Mouse (Mus musculus) cerebral cortex, adult 2 months (tissue): Measurements from ENCODE around the gene Peli2.

Experiments
- WGBS: fragments of 180-500 bp; shearing (Covaris S2); methylation state at CpG from one replicate; pipeline ENCODE4 v1.1.7; 2018; 5-methylcytosine and 5-hydroxymethylcytosine counted together

Gene Peli2

DNA sequence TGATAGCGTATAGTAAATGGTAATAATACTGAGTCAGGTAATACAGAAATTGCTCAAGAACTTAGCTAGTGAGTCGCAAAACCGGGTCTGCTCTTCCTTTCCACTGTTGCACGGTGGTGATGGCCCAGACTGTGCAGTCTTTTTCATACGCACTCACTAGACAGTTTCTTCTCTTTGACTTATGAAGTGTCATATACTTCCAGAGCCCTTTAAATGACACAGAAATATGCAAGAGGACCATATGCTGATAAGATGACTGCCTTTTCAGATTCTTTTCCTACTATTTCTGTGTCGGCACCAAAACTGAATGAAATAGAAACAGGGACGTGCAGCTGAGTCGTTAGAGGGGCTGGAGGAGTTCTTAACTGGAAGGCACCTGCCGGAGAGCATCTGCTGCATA lies 102.1 kb downstream of the Peli2 start:
- WGBS: 63% methylated on average over 9 of the region's 9 CpGs

DNA sequence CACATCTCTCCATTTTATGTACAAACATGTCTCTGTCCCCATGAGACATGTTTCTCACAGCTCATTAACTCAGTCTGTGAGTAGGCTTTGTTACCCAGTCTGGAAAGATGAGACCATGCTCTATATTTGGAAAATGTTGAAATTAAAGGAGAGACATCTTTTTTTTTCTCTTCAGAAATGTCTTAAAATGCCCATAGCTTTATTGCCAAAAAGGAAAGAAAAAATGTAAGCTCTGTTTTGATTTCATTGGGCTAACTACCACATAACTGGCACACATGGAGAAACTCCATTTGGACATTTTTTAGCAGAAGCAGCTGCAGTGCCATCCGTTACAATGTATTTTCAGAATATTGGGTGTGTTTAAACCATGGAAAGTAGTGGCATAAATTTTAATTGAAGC lies 103.6 kb downstream of the Peli2 start:
- WGBS: 52% methylated on average over 1 of the region's 1 CpGs

DNA sequence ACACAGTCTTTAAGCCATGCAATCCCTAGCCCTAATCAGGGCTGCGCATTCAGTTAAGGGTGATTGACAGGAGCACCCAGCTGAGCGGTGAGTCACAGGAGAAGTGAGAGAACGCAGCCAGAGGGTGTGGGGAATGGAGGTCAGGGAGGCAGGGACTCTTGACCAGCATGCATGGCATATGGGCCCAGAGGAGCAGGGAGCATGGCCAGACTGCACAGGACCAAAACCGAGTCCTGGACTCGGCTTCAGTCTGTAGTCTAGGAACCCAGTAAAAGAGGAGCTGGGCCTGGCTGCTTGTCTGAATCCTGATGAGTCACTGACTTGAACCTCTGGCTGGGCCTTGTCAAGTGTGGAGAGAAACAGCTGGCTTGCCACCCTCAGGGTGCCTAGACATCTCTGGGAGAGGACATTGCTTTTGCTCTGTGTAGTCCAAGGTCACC lies 104.3 kb downstream of the Peli2 start:
- 52% methylated on average over 5 of the region's 5 CpGs for WGBS

DNA sequence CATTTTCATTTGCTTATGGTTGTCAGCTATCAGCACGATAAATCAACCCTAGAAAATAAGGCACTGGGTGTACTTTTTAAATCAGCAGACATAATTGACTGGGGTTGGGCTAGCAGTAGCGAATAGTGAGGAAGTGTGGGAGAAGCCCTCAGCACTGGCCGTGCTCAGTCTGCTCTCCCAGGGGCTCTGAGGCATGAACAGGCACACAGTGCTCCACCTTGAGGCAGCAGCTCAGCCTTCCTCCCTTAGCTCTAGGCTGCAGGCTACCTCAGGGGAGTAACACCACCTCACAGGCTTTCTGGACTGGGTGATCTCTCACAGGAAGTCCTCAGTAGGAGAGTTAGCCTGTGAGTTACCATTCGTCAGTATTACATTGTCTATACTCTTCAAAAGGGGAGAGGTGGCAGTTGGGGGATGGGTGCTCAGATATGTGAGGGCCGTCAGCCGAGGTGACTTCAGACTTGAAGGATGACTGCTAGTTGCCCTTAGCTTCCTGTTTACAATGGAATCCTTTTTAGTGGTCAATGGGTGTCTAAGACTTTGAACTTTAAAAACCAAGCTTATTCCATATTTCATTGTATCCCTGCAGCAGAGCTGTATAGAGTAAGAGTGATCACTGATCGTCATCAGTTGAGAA lies 105.3 kb downstream of the Peli2 start:
- 76% methylated on average over 7 of the region's 7 CpGs for WGBS

DNA sequence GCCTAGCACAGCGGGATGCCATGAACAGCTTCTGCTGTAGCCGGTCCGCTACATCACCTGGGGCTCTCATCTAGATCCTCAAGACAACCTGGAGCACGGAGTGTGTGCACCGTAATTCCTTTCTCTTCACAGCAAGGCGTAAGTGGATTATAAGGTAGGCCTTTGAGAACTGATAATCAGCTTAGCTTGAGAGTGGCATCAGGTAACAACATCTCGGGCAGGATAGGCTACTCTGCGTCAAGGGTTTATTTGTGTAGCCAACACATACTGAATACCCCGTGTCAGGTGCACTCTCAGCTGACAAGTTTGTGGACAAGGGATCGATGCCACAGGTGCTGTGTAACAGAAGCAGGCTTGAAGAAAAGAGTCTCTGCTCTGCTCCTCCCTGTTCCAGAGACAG lies 106.1 kb downstream of the Peli2 start:
- WGBS: 89% methylated on average over 10 of the region's 10 CpGs

DNA sequence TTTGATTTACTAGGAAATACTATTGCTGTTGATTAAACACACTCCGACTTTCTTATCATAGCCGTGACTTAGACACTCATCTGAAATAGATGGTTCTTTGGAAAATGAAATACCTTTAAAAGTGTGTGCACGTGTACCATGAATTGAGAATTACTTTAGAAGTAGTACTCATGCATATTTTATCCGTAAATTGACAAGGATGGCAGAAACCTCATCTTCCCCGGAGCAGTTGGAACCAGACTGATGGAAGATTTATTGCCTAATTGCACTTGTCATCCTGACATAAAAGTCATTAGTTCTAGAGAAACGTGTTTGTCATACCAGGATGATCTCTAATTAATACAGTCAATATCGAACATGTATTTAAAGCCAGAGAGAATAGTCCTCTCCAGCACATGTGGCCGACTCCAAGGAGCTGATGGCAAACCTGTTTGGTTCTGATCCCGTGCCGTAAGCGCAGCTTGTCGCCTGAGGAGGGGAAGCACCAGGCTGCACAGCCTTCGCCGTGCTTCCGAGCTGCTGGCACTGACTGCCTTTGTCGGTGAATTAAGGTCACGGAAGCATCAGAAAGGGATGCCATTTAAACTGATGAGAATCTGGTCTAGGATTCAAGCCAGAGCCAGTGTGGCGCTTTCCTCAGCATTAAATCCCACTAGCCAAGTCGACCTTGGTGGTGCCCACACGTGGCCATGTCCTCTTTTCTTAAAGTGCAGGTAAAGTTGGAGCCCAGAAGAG lies 114.3 kb downstream of the Peli2 start:
- 83% methylated on average over 20 of the region's 20 CpGs for WGBS

DNA sequence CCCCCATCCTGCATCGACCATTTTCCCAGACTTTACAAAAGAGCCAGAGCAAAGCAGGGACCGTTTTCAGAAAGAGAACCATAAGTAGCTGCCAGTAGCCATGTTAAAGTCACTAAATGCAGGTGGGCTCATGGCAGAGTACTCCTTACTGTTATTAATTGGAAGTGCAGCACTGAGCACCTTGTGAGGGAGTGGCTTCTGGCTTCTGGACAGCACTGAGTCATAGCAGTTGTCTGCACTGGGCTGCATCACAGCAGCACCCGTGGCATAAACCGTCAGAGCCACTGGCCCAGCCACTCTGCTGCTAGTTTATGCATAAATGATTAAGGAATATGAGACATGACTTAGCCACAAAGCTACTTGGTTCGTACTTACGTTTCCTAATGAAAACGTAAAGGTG lies 120.7 kb downstream of the Peli2 start:
- whole genome bisulfite sequencing: 63% methylated on average over 7 of the region's 7 CpGs

DNA sequence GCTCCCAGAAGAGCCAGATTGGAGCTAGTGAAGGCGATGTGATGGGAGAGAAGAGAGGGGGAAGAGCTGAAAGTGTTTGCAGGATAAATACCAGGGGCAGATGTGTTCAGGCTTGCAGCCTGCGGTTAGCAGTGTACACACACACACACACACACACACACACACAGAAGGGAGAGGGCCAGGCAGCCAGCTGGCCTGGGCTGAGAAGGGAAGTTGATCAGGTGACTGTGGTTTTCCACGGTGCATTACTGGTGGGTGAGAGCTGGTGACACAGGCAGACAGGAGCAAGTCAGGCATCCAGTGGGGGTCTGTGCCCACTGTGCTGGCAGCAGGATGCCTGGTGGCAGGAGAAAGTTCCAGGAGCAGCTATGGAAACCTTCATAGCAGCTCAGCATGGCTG lies 125.6 kb downstream of the Peli2 start:
- WGBS: 44% methylated on average over 3 of the region's 3 CpGs

DNA sequence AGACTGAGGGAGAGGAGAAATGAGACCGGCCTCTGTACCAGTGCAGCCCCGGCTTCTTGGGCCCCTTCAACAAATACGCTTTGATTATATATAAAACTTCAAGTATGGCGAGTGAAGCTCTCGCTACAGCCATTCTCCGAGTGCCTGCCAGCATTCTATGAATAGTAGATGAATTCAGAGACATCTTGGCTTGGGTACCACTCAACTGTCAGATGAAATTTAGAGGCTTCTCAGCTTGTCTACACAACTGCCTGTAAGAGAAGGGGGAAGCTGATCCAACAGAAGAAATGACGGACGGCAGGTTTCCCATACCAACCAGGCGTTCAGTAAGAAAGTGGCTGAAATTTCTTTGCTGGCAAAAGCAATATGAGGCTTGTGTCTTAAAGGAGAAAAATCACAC lies 126.3 kb downstream of the Peli2 start:
- 55% methylated on average over 9 of the region's 9 CpGs for WGBS

DNA sequence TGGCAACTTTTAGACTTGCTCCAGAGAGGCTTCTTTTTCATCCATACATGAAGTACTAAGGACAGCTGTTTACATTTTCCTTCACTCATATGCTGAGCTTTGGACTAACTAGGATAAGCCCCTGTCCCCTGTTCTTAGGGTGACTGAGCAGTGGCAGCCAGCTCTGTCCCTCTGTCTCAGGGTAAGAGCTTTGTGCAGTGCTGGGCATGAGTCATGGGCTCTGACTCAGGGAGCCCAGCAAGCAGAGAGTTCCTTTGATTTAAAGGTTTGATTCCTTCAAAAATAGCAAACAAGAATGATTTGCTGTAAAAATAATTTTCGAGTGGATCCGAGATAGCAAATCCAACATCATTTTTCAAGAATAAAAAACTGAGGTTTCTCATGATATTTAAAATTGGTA lies 128.8 kb downstream of the Peli2 start:
- WGBS: 58% methylated on average over 2 of the region's 2 CpGs

DNA sequence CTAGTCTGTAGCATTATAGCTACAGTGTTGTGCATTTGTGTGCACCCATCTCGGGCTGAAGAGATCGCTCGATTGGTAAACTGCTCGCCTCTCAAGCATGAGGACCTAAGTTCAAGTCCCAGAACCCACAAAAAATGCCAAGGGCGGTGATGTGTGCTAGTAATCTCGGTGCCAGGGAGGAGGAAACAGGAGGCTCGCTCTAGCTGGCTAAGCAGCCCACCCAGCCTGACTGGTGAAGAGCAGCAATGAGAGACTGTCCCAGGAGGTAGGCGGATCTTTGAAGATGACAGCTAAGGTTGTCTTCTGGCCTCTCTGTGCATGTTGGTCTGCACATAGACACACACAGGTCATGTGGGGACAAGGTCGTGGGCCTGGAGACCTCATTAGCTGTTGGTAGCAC lies 129.3 kb downstream of the Peli2 start:
- WGBS: 89% methylated on average over 9 of the region's 9 CpGs

DNA sequence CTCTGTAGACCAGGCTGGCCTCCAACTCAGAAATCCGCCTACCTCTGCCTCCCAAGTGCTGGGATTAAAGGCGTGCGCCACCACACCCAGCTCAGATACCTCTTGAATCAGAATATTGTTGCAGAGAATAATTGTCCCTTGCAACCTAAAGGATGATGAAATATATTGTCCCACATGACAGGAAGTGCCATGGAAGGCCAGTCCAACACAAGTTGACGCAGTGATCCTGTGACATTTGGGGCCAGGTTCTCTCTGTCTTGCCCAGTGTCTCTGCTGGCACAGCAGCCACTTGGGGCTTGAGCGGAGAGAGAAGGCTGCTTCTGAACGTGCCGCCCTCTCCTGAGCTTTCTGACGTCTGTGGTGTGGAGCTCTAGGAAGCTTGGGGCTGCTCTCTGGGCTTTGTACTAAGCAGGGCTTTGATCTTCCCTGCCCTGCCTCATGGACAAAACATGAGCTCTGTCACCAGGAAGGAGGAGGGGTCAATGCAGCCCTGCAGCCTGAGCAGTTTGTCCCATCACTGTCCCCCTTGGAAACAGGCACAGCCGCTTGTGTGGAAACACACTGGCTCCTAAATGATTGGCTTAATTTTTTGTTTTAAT lies 130.9 kb downstream of the Peli2 start:
- 76% methylated on average over 9 of the region's 9 CpGs for WGBS

DNA sequence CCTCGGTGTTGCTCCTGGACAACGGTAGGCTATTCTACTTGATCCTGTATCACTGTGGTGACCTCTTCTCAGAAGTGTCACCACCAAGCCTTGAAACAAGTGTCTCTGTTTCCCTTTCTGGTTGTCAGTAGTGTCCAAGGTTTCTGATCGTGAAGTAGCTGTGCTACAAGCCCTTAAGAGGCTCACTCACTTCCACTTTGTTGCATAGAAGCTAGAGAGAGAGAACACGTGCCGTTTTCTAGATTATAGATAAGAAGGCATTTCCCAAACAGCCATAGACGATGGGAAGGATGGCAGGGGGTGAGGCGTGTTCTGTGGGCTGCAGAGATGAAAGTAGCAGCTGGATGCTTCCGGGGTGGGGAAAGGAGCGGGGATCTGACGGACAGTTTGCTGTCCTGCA lies 132.6 kb downstream of the Peli2 start:
- 80% methylated on average over 10 of the region's 10 CpGs for WGBS

DNA sequence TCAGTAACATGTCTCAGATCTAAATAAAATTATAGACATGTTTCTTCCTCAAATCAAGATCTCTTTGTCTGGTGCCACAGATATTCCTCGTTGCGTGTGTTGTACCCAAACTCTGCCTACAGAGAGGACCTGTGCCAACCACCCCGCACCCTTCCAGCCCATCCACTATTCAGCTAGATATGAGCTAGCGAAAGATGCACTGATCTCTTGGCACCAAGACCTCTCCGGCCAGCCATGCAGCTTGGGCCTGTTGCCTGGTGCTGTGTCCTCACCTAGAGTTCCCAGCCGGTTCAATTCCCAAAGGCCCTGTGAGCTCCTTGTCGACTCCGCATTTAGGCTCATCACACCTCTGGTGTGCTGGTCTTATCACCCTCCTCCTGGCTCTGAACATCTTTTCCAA lies 134.1 kb downstream of the Peli2 start:
- 89% methylated on average over 8 of the region's 8 CpGs for WGBS

DNA sequence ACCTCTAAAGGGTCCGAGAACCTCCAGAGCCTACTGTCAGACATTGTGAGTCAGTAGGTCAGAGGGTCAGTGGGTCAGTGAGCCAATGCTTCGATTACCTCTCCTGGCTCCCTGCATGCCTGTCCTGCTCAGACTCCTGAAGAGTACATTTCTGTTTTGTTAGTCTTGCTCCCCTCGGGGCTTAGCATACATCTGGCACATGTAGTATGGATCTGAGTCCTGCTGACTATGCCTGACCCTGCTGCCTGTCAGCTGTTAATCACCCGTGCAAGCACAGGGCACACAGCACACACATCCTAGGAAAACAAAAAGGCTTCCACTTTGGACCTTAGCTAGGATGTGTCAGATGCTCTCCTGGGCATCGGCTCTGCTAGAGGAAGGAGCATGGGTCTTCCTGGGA lies 134.7 kb downstream of the Peli2 start:
- 80% methylated on average over 5 of the region's 5 CpGs for WGBS

DNA sequence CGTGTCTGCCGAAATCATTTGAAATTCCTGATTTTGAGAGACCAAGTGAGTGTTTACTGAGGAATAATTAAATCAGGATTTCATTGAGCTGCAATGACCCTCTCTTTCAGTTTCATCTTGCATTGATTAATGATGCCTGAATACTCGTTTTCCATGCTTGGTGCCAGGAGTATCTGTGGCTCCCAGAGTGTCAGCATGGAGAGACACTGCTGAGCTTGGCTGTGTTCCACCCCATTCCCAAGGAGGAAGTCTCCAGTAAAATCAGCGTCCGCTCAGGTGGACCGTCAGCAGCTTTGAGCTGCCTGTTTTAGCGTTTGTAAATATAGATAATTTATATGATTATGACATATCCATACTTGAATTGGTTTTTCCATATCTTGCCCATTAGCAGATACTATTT lies 137.1 kb downstream of the Peli2 start:
- WGBS: 70% methylated on average over 7 of the region's 7 CpGs

DNA sequence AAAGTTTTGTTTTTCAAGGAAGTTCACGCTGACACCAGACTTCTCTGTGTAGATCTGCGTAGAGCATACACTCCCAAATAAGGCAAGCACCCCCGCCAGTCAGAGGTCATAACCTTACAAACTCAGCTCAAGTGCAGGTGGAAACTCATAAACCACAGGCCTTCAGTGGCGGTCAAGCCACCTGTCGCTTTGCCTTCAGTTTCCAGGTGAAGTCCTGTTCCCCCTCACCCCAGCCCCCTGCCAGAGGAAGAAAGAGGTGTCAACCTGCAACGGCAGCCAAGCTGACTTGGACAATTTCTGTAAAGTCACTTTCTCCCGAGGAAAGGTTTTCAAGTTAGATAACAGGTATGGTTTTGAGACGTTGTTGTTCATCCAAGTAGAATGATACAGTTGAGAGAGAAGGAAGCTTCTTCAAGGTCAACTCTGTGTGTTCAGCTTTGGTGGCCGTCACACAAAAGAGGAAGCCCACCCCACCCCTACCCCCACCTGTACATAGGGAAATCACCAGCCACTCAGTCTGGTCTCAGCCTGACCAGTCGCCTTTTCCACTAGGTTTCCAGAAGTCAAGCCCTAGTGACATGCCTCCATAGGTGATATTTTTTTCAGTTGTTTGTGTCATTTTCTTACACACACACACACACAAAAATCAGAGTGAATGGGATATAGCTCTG lies 138.2 kb downstream of the Peli2 start:
- 90% methylated on average over 10 of the region's 10 CpGs for WGBS

DNA sequence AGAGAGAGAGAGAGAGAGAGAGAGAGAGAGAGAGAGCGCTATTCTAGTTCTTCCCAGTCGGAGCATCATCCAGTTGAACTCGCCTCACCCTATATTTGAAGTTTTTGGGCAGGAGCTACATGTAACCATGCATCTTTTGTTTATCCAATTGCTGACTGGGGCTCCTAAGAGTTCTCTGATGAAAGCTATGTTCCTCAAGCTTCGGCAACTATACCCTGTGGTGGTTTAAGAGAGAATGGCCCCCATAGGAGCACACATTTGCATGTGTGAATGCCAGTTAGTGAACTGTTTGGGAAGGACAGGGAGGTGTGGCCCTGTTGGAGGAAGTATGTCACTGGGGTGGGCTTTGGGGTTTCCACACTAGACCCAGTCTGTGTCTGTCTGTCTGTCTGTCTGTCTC lies 142.5 kb downstream of the Peli2 start:
- WGBS: 97% methylated on average over 4 of the region's 4 CpGs

DNA sequence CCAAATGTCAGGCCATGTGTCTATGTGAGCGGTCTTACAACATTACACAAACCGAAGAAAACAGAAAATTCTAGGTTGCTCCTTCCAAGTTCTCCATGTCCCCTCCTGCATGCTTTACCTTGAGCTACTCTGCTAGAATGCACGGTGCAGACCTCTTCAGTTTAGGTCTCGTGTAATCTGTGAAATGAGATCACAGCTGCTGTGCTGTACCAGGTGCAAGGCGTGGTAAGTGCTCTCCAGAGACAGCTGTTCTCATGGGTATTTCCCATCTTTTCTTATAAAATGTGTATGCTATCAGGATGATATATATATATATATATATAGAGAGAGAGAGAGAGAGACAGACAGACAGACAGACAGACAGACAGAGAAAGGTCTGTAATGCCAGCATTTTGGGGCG lies 146.1 kb downstream of the Peli2 start:
- 94% methylated on average over 6 of the region's 6 CpGs for WGBS

DNA sequence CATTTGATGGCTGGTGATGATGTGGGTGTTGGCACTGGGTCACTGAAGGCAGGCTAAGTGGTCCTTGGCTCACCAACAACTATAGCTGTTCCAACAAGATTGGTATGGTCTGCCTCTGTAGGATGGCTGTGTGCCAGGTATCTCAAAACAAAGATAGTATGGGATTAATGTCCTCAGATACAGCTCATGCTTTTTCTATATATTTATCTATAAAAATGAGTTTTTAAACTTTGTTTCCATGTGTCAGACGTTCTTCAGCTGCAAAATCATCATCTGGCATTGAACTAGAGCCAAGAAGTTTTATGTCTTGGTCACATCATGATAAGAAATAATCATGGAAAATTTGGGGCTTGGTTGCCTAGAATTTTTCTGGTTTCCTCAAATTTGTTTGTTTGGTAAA lies 157.7 kb downstream of the Peli2 start:
- WGBS: 57% methylated on average over 1 of the region's 1 CpGs

DNA sequence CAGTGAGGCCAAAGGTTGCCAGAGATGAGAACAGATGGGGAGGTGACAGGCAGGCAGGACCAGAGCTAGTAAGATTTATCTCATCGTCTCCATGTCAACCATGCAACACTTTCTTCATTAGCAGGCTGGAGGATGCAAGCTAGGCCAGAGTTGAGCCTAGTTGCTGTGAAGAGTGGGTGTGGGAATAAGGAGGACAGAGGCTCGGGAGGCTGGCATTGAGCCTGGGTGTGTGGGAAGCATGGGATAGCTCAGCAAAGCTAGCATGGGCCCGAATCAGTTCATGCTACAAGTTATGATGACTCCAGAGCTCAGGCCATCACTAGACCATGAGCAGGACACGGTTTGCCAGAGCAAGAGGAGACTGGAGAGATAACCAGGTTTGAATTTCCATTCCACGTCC lies 166.3 kb downstream of the Peli2 start:
- WGBS: 66% methylated on average over 5 of the region's 5 CpGs

DNA sequence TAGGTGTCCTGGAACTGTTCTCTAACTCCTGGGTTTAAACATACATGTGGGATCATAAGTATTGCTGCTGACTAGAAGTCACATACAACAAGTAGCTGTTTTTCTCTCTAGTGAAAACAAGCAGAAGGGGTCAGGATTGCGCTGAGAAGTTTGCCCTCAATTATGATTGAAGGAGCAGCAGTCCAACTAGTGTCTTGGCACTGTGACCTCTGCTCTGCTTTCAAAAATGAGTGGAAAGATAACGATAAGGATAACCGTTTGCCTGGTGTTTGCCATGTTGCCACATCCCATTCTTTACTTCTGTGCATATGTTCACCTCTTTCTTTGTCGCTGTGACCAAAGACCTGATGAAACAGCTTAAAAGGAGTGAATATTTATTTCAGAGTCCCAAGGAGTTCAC lies 167.0 kb downstream of the Peli2 start:
- WGBS: 95% methylated on average over 4 of the region's 4 CpGs

DNA sequence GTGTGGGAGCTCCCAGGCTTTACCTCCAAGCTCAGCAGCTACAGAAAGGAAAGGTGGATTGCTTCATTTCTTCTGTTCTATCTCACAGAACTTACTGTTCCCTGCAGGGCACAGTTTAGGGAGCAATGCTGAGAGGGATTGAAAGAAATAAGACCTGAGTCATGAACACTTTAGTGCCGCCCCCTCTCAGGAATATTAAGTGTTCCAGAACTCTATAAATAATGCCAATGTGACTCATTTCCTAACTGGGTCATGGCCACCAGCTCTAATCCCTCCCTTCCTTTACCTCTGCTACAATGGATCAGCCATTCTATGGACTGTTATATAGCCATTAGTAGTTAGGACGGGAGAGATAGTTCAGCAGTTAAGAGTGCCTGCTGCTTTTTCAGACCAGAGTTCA lies 168.0 kb downstream of the Peli2 start:
- 86% methylated on average over 2 of the region's 2 CpGs for WGBS
